Mouse (Mus musculus): ENCODE measurements around the gene C530008M17Rik.
A peak's percentile ranks its signal among the peaks of the same experiment; 100 is the strongest.

Gene C530008M17Rik

DNA sequence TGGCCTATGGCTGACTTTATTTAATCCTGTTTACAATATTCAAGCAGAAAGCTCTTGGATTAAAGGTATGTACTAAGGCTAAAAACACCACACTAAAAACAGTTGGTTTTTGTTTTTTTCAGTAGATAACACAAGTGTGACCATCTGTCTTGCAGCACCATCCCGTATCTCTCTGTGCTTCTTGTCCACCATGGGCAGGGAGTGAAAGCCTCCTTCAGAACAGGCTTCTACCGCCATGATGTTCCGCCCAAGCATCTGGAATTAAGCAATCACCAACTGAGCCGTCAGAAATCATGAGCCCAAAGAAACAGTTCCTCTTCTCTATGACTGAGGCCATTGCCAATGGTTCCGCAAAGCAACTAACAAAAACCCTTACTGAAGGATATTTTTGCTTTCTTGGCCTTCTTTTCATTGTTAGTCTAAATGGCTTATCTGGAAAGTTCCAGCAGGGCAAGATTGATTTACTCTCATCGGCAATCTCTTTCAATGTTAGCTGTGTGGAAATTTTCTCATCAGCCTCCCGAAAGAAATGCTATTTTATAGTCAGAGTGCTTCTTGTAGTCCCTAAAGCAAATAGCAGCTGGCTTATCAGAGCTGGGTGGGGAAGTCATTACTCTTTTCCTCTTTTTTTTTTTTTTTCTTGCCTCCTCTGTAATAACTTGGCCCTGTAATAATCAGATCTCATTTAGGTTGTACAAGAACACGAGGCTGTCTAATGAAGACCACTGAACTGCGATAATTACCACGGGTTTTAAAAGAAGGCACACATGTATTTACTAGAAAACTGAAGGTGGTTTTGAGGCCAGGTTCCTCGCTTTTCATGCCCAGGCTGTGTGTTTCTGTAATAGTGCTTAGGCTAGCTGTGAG, 49.2 kb downstream of the C530008M17Rik start:
- DNase-seq, result no peak

DNA sequence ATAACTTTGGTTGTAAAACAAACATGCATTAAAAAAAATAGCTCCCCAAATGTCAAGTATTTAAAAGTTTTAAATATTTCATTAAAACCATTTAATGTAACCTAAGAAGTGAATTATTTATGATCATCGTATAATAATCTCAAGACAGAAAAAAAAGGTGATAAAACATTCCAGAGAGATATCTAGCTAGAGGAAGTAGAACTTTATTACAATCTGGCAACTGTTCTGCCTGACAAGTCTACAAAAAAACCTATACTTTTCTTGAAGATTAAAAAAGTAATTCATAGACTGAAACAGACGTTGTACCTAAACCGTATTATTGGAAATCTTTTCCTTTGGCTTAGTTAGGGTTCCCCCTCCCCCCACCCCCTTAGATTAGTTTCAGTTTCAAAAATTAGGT, 50.8 kb downstream of the C530008M17Rik start:
- DNase-seq, result no peak

DNA sequence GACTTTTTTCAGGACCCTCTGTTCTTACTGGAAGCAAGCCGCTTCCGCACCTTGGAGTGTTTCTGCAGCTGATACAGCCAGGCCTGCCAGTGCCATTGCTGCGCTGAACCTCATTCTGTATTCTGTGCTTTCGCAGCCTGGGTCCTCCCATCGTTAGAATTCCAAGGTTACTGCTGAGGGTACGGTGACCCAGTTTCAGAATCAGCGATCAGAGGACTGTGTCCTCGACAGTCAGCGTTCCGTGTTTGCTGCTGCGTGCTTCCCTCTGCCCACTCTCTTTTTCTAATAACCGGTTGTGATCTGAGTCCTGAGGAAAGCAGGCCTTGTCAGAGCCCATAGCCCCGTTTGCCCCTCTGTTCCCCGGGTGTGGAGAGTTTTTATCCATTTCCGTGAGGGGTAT, 51.7 kb downstream of the C530008M17Rik start:
- DNase-seq, result no peak

DNA sequence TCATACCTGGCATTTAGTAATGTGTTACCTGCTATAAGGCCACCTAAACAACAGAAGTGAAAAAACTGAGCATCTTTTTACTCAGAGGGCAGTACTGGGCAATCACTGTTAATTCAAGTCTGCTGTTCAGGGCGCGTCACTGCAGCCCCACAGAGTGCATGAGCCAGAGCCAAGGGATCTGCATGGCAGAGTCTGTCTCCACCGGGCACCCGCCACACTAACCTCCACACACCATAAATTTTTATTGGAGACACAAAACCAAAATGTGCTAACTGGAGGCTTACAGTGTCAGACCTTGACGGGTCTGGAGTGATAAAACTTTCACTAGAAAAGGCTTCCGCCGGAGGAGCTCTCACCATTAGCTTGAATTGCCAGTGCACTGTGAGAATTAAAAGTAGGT, 57.4 kb downstream of the C530008M17Rik start:
- DNase-seq, result no peak

DNA sequence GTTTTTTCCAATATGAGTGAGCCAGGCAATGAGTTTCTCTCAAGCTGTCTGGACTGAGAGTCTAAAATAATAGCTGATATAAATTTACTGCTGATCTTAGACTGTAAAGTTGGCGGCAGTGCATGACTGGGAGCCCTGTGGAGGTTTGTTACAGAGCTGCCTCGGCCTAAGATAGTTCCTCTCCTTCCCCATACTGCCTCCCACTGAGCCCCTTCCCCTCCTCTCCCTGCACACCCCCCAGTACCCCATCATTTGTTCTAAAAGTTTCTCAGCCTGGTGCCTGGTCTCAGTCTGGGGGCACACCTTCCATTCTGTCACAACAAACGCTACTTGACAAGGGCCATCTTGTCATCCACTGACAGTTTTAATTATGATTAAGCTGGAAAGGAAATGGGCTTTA, 63.6 kb downstream of the C530008M17Rik start:
- DNase-seq, result no peak

DNA sequence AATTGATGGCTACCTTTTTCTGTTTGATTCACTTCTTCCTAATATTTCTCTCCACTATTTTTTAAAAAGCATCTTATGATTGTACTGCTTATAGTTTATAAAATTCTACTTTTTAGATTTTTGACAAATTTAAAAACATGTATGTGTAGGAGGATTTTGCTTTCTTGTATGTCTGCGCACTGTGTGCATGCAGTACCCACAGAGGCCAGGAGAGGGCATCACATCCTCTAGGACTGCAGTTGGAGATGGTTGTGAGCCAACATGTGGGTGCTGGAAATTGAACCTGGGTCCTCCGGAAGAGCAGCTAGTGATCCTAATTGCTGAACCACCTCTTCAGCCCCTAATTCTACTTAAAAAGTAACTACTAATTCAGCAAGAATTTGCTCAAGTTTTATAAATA, 68.6 kb downstream of the C530008M17Rik start:
- no peak for DNase-seq

DNA sequence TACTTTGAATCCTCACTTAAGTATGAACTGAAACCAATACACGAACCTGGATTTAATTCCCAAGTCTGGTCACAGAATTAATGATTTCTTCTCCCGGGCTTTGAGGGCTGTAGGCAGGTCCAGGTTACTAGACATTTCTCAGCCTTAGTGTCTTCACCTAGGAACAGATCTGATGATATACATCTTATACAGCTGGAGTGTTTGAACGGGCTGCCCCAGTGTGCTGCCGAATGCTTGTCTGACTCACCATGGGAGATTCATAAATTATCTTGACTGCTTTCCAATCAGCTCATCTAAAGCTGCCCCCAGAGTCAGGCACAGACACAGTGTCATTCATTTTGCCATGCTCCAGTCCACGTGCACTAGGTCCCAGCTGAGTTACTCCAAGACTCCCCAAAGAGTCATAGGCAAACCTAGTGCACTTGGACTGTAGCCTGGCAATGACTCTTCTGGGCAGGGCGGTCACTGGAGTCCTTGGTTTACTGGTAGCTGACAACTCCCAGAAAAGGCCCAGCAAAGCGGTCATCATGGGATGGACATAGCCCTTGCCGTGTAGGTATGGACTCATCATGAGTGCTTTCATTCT, 70.3 kb downstream of the C530008M17Rik start:
- no peak for DNase-seq

DNA sequence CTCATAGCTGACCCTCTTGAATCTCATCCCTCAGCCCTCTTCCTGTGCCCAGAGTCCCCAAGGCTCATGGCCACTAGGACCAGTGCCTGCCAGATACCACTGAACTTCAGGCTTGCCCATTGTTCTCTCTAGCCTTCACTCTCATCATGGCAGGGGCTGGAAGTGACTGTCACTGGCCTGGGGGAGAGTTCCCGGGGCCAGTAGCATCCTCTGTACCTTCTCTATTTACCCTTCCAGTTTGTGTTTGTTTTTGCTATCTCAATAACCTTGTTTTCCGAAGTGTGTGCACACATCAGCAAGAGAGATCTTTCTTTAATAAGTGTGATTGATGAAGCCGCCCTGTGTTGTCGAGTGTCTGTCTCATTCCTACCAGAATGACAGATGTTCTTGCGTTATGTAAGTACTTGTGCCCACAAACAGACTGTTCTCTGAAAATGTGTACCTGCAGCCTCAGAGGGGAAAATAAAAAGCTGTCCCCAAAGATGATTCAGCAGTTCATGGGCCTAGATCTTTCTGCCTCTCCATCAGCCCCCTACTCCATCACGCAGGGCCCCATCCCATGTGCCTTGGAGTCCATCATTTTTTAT, 76.8 kb downstream of the C530008M17Rik start:
- no peak for DNase-seq

DNA sequence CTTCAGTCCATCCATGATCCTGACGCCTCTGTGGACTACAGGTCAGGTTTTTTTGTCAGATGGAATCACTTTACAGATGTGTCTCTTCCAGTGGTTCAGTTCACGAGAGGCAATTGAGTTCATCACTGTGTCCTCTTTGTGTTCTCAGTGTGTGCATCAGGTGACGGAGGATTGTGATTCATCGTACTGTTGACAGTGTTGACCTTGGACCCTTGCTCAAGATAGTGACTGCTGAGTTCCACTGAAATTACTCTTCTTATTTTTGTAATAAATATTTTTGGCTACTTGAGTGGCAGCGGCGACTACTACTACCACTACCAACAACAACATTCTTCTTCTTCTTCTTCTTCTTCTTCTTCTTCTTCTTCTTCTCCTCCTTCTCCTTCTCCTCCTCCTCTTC, 85.2 kb downstream of the C530008M17Rik start:
- no peak for DNase-seq

DNA sequence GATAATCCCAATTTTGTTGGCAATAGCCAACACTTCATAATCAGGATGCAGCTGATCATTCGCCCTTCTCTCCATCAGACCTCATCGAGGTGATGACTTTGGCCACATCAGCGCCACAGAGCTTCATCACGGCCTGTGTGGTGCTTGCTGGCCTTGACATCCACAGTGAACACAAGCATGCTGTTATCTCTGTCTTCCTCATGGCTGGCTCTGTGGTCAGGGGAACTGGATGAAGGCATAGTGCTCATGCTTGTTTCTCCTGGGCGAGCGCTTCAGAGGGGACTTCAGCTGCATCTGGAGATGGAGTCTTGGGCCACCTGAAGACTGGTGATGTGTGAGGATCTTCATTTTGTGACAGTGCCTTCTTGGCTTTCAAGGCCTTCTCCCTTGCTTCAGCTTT, 85.8 kb downstream of the C530008M17Rik start:
- no peak for DNase-seq

DNA sequence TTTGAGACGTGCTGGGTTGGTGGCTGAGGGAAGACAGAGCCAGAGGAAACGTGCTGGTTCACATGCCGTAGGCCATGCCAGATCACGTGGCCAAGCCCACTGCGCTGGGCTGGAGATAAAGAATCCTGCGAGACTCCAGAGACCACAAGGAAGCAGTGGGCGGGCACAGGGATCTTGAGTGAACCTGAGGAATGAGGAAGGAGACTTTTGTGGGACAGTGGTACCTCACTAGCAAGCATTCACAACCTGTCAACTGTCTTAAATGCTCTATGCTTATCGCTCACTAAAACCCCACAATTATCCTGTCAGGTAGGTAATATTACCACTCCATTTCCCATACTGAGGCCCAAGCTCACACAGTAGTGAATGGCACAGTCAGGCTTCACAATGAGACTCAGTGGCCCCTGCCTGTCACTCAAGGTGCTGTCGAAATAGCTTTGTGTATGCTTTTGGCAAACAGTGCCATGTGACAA, 88.5 kb downstream of the C530008M17Rik start:
- DNase-seq, result no peak

DNA sequence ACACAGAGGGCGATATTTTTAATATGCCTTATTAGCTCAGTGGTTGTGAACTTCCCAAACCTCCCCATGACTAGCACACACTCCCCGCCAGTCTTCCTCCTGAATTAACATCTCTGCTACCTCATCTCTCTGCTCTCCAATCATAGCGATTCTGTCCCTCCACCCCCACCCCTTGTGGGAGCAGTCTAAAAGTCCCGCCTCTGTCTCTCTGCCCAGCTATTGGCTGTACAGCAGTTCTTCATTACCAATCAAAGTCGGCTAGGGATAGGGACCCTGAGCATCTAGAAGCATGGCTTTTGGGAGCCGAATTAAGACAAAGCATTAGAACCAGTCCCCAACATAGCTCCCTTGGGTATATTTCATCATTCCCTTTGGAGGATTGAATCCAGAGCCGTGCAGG, 91.5 kb downstream of the C530008M17Rik start:
- DNase-seq, result no peak

DNA sequence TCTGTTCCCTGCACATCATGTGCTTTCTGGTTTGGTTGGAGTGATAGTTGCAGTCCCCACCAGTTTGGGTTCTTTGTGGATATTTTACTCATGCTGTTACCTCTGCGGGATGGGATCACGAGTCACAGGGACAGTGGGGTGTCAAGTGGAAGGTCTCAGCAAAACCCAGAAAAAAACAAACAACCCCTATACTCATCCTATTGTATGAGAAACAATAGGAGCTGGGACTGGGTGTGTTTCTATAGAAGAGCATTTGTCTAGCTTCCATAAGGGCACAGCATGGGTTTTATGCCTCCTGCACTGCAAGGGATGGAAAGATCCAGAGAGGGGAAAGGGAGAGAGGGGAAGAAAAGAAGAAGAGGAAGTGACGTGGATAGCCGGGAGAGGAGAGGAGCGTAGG, 96.0 kb downstream of the C530008M17Rik start:
- DNase-seq, result no peak

DNA sequence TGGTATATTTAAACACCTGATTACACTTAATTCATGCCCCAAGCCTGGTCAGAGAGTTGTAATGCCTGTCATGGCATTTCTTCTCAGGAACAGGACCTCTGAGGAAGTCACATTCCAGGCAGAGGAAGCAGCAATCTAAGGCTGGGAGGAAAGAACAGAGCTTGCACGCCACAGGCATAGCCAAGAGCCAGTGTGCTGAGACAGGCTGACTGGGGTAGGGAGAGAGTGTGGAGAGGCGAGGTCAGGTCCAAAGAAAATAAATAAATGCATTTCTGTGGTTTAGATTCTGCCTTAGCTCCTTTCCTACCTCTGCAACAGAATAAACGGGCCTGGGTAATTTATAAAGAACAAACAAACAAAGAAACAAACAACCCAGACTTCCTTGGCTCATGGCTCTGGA, 104.0 kb downstream of the C530008M17Rik start:
- no peak for DNase-seq

DNA sequence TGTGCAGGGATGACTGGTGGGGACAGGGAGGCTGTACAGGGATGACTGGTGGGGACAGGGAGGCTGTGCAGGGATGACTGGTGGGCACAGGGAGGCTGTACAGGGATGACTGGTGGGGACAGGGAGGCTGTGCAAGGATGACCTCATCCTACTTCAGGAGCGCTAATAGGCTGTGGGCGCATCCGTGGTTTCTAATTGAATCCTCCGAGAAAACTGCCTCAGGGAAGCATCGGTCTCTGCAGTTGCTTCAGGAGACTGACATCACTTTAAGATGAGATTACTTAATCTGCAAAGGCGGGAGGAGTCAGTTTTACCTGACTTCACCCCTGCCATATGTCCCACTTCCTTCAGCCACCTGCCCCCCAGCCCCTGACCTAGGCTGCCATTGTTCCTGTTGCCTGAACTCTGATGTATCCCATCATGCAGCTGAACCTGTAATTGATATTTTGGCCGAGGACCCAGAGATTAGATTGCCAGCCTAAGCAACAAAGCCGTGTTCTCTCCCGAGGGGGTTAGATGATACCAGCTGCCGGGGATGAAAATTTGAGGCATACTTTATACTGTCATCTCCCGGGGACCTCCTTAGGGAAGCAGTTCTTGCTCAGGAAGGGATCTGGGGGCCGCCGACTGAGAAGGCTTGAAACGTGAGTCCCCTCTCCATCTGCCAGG, 105.9 kb downstream of the C530008M17Rik start:
- DNase-seq, result no peak

DNA sequence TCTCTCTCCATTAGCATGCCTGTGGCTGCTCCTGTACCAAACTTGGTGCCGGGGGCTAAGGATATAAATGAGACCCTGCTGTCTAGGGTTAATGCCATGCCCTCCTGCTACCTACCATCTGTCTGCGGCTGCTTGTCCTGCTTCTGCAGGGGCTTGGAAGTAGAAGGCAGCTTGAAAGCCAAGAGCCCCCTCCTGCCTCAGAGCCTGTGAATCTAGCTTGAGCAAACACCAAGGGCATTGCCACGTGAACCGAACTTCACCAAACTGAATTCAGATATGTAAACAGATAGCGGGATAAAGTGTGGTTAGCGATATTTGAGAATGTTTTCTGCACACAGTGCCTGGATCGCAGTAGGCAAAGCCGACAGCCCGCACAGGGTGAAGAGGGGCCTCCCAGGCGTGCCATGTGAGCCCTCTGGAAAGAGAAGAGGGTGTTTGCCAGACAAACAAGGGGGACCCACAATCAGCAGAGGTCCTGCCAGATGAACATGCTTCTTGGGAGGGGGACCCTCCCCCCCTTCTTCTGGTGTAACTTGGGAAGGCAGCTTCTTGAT, 106.9 kb downstream of the C530008M17Rik start:
- DNase-seq, result no peak

DNA sequence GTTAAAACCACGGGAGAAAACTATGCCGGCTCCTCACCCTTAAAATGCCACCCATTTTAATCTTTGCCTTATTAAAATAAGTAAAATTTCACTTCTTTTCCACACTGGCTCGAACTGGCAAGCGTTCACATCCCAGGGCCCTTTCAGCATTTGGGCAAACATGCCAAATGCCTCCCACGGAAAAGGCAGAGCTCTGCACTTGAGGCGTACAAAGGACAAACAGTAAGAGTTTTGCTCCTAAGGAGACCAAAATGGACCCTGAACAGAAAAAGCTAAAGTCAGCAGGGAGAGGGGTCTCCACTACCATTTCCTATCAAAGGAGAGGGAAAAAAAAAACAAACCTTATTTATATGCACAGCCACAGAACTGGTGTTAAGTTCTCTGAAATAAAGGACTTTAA, 107.4 kb downstream of the C530008M17Rik start:
- DNase-seq, result no peak

DNA sequence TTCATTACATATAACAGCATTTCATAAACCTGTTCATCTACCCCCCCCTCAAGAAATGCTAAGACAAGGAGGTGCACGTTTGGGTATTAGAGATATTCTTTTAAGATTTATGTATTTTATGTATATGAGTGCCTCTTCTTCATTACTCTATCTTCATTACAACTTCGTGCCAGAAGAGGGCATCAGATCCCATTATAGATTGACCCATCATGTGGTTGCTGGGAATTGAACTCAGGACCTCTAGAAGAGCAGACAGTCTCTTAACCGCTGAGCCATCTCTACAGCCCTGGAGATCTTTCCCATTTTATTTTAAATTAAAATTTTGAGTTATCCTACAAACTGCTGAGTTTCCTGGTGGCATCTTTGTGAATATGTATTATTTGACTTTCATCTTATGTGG, 112.7 kb downstream of the C530008M17Rik start:
- DNase-seq, result peak; percentile 16

DNA sequence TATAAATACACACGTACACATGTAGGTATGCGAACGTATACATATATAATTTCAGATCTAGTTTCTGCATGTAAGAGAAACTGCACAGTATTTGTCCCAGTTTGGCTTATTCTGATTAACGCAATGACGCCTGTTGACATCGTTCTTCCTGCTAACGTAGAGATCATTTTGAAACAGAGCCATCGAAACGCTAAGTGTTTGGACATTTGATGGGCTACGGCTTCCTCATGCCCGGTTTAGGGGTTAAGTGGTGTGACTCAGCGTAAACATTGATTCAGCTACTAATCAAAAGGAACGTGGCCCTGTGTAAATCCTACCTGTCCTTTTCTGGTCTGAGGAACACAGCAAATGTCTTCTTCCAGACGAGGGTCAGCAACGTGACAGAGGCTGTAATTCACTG, 113.3 kb downstream of the C530008M17Rik start:
- DNase-seq, result no peak

DNA sequence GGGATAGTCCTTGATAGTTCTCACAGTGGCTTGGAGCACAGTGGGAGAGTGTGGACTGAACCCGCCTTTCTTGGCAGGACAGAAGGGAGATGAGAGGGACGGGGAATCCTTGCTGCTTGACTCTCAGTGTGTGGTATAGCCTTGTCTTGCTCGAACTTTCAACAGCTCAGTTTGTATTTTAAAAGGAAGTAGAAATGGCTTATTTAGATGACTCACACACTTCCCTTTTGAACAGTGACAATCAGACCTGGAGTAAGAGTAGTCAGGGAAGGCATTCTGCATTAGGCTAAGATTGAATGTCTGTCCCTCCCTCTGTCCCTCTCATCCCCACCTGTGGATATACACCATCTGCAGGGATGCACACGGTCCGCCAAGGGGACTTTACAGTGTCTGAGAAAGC, 115.1 kb downstream of the C530008M17Rik start:
- no peak for DNase-seq

DNA sequence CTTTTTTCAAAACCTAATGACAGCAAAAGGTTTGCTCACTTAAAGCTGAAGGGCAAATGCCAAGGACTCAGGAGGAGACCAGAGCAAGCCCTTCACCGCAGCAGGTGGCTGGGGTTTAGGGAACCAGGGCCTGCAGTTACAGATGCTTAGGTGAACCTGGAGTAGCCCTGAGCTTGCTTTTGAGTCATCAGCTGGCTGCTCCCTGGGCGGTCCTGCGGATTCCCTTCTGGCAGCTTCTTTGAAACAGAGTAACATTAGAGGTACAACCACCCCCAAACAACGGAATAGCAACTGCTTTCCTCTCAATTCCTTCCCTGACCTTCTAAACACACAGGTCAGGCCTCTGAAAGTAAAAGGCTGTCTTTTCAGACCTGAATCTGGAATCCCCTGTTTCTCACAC, 116.5 kb downstream of the C530008M17Rik start:
- no peak for DNase-seq

DNA sequence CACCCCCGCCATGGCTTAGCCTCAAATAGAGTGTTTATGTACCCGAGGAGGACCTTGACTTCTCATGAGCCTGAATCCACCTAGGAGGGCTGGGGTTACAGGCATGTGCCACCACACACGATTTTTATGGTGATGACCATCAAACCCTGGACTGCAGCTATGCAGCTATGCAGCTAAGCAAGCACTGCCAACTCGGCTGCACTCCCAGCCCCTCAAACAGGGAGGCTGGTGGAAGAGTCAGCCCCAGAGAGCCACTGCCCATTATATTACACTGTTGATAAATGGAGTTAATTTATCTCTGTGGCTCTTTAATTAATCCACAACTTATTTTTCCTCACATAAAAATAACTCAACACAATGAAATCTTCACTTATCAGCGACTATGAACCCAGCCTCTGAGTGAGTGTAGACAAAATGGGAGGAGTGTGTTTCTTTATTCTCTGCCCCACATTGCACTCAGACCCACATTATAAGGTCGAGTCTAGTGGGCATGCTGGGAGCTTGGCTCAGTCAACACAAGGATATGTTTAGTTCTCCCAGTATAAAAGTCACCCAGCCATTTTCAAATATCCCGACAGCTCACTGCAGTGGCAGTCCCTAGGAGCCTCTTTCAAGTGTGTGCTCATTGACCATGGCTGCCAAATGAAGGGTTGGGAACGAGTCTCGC, 117.3 kb downstream of the C530008M17Rik start:
- DNase-seq, result no peak

Data from kidney, adult 9 months (tissue).